Mouse (Mus musculus) left cerebral cortex, adult 2 months (tissue): ENCODE measurements at regions not wholly inside any gene's neighbourhood (a gene's known extent, or its start where the extent isn't known, plus 50 kb on each side); places are given as distances from the start of the nearest gene placed in this dataset.

Source experiments
- DNase-seq, 2 experiments: peaks; one replicate each; pipeline ENCODE4 v3.0.0; 2021 to 2022; ENCODE audit warnings: low spot score in 2 of 2, mixed read lengths in 1 of 2; ENCODE audit errors: extremely low spot score in 1 of 2
- H3K27ac ChIP-seq: fragments of 200-600 bp; 2 replicates; pipeline ENCODE4 v1.8.1; 2022
- H3K4me3 ChIP-seq: fragments of 200-600 bp; 2 replicates; pipeline ENCODE4 v1.8.1; 2022
- CTCF ChIP-seq: fragments of 200-600 bp; IDR thresholded peaks from 2 replicates; pipeline ENCODE4 v1.8.1; 2022; ENCODE audit warnings: antibody characterized with exemption, mild to moderate bottlenecking, moderate library complexity
- intact Hi-C: fragments of 180-260 bp; cut with DNase I; formaldehyde crosslinking; loops from one replicate; pipeline ENCODE4 v1.15.1; 2025

DNA sequence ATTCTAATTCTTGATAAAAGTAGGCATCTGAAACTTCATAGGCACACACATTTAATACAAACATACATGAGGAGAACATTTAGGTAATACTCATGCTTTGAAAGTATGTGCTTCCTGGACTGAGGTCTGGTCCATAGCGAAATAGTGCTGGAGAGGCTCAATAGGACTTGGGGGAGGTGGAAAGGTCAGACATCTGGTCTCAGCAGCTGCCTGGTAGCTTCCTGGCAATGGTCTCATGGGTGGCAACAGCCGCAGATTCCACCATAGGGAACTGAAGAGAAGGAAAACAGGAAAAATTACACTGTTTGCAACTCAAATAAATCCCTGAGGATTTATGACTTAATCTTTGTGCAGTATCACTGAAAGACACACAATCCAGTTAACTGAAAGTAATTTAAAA, 174.0 kb downstream of the Icos start:
- Histone ChIP-seq H3K4me3 (no peak overlapping the region), H3K27ac (no peak overlapping the region)
- intact Hi-C loops: no loop called here
- TF ChIP-seq CTCF: no peak
- no peak for DNase-seq

DNA sequence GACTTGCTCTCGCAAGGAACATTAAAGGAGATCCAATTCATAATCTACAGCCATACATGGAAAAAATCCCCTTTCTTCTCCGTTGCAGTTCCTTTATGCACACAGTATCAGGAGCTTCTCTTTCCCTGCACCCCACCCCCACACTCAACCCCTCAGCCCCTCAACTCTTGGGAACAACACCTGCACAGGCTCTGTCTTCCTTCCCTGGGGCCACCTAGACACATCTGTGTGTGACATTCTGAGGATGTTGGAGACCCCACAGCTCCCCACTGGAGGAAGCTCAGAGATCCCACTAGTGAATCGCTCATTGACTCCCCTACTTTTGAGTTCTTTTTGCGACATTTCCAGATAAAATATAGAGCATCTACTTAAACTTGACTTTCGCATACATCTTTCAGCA, 174.4 kb downstream of the Icos start:
- DNase-seq: no peak
- H3K4me3 ChIP-seq: no peak overlapping the region
- TF ChIP-seq CTCF: no peak
- no peak overlapping the region for H3K27ac ChIP-seq
- intact Hi-C loops: no loop called here

DNA sequence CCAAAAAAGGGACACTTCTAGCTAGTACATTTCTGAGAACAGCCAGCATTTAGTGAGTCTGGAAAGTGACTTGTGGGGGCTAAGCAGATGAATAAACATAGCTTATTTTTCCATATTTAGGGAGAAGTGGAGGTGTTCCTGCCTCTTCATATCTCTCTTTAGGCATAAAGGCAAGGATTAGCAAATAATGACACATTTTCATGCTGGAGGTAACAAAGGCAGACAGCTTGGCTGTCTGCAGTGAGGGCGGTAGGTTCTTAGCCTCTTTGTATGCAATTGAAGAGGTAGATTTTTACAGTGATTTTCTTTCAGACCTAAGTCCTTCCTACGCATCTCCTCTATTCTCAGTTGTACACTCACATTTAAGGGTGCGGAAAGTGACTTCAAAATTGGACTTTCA, 176.5 kb downstream of the Icos start:
- intact Hi-C loops: no loop called here
- no peak overlapping the region for H3K4me3 ChIP-seq
- no peak for TF ChIP-seq CTCF
- H3K27ac ChIP-seq: no peak overlapping the region
- DNase-seq: no peak

DNA sequence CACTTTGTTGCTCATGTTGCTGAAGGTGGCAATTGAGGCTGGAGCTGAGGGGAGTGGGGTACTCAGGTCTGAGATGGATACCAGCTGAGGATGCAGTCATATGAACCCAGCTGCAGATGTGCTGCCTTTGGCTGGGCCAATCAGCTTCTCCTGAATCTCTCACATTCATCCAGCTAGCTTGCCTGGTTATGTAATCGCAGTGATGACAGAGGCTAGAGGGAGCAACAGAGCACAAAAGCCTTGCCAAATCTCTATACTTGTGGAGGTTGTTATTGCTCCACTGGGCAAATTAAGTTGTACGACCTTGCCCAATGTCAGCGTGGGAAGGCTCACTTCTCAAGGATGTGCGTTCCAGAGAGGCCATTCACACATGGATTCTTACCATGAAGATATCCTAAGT, 179.5 kb downstream of the Icos start:
- DNase-seq: no peak
- intact Hi-C loops: no loop called here
- no peak overlapping the region for H3K4me3 ChIP-seq
- no peak for TF ChIP-seq CTCF
- no peak overlapping the region for H3K27ac ChIP-seq

DNA sequence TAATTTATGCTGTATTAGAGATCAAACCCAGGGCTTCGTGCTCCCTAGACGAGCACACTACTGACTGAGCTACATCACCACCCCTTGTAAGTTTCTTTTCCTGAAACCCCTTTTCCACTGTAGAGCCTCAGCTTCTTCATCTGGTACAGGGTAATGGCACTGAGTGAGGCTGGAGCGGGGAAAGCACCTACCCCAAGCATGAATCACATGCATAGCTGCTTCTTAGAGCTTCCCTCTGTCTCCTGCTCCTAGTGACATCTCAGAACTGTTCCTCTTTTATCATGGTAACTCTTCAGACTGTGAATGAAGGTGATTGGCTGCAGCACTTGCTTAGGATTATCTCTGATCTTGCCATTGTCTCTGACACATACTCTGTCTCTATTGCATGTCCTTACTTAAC, 182.8 kb downstream of the Icos start:
- no peak for TF ChIP-seq CTCF
- H3K4me3 ChIP-seq: no peak overlapping the region
- intact Hi-C loops: no loop called here

DNA sequence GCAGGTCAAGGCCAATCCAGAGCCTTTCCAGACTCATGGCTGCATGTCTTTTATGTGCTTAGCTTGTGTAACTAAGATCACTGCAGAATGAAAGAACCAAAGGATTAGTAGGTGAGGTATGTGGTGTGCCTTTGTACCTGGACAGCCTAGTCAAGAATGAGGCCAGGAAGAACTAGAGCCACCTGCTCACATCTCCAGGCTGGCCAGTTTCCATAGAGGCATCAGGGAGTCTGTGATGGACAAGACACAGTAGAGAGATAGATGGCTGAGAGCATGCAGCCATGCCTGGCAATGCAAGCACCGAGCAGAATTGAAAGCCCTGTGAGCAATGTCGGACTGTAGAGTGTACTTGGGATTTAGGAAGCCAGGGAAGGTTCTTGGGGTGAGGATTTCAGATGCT, 186.5 kb downstream of the Icos start:
- H3K4me3 ChIP-seq: no peak overlapping the region
- intact Hi-C loops: no loop called here
- TF ChIP-seq CTCF: no peak
- DNase-seq: no peak
- no peak overlapping the region for H3K27ac ChIP-seq

More for the DNA sequence above, 182.8 kb downstream of the Icos start:
- no peak for DNase-seq
- no peak overlapping the region for H3K27ac ChIP-seq

DNA sequence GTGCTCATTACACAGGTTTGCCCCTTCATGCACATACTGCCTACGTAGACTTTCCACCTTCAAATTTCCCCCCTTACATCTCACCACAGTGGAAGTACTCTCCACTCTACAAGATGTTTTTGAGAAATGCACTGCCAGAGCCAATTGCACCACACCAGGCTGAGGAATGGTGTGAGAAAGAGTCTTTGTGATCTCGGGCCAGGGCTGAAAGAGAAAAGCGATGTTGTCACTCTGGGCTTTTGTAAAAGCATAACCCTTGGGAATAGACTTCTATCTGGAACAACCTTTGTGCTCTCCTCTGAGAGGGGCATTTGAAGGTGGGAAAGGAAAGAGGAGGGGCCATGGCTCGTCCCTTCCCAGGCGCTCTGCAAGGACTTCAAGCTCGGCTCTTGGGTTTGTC, 194.2 kb downstream of the Icos start:
- no peak overlapping the region for H3K27ac ChIP-seq
- no peak for DNase-seq
- TF ChIP-seq CTCF: no peak
- intact Hi-C loops: no loop called here
- H3K4me3 ChIP-seq: no peak overlapping the region

DNA sequence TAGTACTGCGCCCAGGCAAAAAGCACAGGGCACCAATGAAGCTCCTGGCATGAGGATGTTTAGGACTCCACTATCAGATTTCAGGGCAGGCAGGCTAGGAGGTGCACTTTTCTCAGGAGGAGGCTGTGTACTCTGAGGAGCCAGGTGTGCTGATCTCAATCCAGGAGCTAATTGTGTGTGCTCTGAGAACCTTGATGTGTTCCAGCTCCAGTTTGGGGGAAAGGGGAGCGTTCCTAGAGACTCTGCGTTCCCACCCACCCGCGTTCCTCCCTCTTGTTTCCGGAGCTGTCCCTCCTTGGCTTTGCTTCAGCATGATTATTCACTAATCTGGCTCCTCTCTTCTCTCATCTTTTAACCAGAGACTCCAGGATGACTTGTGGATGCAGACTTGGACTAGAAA, 195.2 kb downstream of the Icos start:
- Histone ChIP-seq H3K4me3 (no peak overlapping the region), H3K27ac (no peak overlapping the region)
- intact Hi-C loops: no loop called here
- no peak for DNase-seq
- no peak for TF ChIP-seq CTCF

DNA sequence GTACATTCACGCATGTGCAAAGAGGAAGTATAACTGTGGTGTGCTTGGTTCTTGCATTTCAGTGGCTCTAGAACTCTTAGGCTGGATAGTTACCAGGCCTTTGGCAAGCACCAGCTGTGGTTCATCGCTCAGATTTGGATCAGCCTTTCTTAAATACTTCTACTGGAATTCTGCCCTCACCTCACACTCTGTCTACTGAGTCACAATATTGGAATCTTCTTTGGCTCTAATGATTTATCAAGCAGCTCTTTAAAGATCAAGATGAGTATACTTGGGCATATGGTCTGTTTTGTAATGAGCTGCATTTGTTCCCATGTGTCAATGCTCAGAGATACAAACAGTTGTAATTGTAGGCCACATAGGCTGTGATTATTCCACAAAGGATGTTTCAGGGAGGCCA, 197.5 kb downstream of the Icos start:
- H3K27ac ChIP-seq: no peak overlapping the region
- TF ChIP-seq CTCF: no peak
- no peak for DNase-seq
- no peak overlapping the region for H3K4me3 ChIP-seq
- intact Hi-C loops: no loop called here

DNA sequence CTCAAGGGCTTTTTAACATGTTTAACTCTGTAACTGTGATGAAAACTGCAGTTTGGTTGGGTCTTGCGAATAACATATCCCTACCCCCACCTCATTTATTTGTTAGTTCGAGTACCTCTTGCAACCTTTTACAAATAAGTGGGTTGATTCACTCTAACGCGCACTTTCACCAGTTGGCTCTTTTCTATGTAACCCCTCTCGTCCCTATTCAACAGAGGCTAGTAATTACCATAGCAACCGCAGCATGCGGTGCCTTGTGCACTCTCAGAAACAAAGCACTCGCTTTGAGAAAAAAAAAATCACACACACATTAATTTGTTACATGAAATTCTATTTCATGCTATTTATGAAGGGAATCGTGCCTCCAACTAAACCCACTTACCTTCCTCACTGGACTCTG, 201.7 kb downstream of the Icos start:
- no peak for TF ChIP-seq CTCF
- DNase-seq: no peak
- Histone ChIP-seq H3K4me3 (no peak overlapping the region), H3K27ac (no peak overlapping the region)
- intact Hi-C loops: no loop called here

DNA sequence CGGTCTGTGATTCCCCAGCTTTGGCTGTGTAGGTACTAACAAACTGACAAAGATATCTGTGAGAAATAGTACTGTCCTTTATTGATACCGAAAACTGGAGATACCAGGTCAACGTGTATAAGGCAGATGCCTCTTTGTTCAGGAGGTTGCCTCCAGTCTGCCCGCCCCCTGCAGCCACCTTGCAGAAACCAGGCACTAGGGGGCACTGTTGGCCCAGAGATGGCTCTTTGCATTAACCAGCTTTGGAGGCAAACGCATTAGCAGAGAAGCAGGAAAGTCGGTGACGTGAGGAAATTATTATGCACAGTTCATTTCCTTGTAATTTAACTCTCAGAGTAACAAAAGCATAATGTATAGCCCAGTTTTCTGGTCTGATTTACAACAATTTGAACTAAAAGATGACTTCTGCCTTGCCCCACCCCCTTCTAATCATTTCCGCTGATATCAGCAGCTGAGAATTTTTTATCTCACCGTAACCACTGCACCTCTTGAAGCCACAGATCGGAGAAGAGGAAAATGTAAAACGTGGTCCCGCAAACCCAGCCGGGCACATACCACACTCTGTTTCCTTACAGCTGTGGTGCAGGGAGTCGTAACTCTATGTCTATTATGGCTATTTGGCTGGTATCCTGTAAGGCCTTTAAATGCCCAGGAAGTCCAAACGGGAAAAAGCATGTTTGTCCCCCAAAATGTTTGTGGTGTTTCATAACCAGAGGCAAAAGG, 203.5 kb downstream of the Icos start:
- Histone ChIP-seq H3K4me3 (peak overlapping the region; percentile 5; the same call in 1 of the 2 replicates), H3K27ac (no peak overlapping the region)
- intact Hi-C loops: loop anchor here (1.0 to 5.0 kb wide), 7 partner anchors 116 to 1801 kb away; partner anchors contain the start of gene Nrp2
- peak; percentile 99 for TF ChIP-seq CTCF
- DNase-seq: peak; percentile 89 to 95

DNA sequence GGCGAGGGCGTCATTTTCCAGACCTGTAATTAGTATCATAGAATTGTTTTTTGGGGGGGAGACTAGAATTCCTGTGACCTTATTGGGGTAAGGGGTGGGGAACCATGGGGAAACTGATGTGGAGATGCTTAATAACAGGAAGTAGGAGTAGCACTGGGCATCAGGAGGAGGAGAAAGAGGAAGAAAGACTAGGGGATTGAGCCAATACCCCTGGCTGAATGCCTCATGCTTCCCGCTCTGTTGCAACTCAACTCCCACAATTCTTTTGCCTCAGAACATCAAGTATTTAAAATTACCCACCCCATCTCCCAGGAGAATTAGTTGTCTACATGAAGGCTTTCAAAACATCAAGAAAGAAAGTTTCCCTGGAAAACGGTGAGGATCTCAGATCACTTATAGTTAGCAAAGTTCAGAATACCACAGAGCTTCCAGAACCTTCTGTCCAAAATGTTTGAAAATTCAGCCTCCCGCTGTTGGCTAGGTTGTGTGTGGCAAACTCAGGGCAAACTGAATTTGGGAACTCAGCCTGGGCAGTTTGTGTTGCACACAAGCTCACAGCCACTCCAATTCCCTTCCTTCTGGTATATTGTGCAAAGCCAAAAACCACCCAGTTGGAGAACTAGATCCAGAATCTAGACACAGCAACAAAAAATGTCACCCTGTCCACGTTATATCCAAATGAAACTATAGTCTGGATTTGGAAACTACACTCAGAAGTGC, 209.8 kb downstream of the Icos start:
- intact Hi-C loops: no loop called here
- Histone ChIP-seq H3K4me3 (no peak overlapping the region), H3K27ac (no peak overlapping the region)
- no peak for DNase-seq
- no peak for TF ChIP-seq CTCF

DNA sequence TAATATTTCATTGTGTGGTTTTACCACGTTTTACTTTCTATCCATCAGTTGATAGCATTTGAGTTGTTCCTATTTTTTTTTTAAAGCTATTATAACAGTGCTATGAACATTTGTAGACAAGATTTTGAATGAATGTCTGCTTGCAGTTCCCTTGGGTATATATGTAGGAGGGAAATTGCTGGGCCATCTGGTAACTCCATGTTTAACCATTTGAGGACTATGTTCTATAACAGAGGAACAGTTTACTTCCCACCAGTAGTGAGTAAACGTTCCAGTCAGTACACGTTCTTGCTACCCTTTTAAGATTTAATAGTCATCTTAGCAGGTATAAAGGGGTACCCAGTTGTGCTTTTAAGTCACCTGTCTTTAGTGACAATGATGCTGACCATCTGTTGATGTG, 213.2 kb downstream of the Icos start:
- Histone ChIP-seq H3K27ac (no peak overlapping the region), H3K4me3 (no peak overlapping the region)
- intact Hi-C loops: no loop called here
- DNase-seq: no peak
- TF ChIP-seq CTCF: no peak
